Mouse (Mus musculus) gastrocnemius, adult 2 months (tissue): ENCODE results near the gene Prkar2b. TPM values are rescaled to one million over a fixed set of nuclear protein-coding genes. Genes with fewer than 3 reads are reported as not detected.

Experiments
- DNase-seq: peaks from one replicate; pipeline ENCODE4 v3.0.0; 2022
- H3K27ac ChIP-seq: fragments of 200-600 bp; 2 replicates; pipeline ENCODE4 v1.8.1; 2022; ENCODE audit warnings: mild to moderate bottlenecking
- H3K4me3 ChIP-seq: fragments of 200-600 bp; 2 replicates; pipeline ENCODE4 v1.8.1; 2022; ENCODE audit warnings: mild to moderate bottlenecking, moderate library complexity
- CTCF ChIP-seq: fragments of 200-600 bp; IDR thresholded peaks from 2 replicates; pipeline ENCODE4 v1.8.1; 2022; ENCODE audit warnings: antibody characterized with exemption, mild to moderate bottlenecking, moderate library complexity
- intact Hi-C: fragments of 180-260 bp; cut with DNase I; formaldehyde crosslinking; loops from one replicate; pipeline ENCODE4 v1.15.1; 2025
- total RNA-seq, 2 experiments: library from RNA; stranded (reverse); gene quantifications; 2 replicates each; pipeline ENCODE4 v1.2.3; 2021

The Prkar2b gene
- total RNA-seq, 2 experiments from 2014 or later = 0.28 to 1.1 TPM

DNA sequence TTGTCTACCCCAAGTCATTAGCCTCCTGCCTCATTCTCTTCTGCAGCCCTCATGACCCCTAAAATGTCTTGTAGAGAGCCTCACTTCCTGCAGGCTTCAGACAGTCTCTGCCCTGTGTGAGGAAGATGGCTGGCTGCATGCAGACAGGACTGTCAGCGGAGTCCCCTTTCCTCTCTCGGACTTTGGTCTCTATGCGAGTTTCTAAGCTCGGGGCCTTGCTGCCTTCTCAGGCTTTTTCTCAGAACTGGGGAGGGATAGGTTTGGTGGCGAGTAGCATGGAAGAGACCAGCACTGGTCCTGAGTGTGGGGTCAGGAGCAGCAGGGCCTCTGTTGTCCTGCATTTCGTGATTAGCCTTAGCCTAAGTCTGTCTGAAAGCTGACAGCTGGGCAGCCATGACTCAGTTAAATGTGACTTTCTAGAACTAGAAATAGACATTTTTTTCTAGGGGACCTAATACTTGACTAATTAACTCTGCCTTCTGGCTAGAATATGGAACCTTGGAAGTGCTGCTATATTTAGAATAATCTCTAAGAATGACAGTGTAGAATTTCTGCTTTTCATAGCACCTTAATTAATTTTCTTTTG lies 148.0 kb downstream of the Prkar2b start:
- no peak for DNase-seq
- Histone ChIP-seq H3K4me3 (no peak overlapping the region), H3K27ac (peak overlapping the region; percentile 75)
- intact Hi-C loops = no loop called here
- TF ChIP-seq CTCF = no peak

Other genes with a start within 250 kb of the Prkar2b start
- gene Hbp1, start 110.8 kb downstream of the Prkar2b start, total RNA-seq = 10 to 100 TPM; 60.3 to 74.6 TPM
- under 1 TPM; 0.45 to 0.48 TPM for gene Pik3cg, start 147.4 kb upstream of the Prkar2b start, total RNA-seq